Mouse (Mus musculus) MEL (cell line): ENCODE results near the gene Dusp16. TPM values are rescaled to one million over a fixed set of nuclear protein-coding genes. Genes with fewer than 3 reads are reported as not detected.

Experiments
- DNase-seq: peaks from one replicate; pipeline ENCODE4 v3.0.0; 2011; ENCODE audit warnings: low read depth, low spot score
- H3K27ac ChIP-seq: 2 replicates; pipeline ENCODE4 v1.5.1; 2012; ENCODE audit warnings: low read depth, mild to moderate bottlenecking, control low read depth, low read length, moderate library complexity; ENCODE audit not compliant: control insufficient read depth
- H3K27me3 ChIP-seq, 2 experiments: fragments of 150-350 bp in 1 of 2; sonication (generic) in 1 of 2; 2 replicates each; pipeline ENCODE4 v1.6.1; 2012; ENCODE audit warnings: low read length in 2 of 2, mild to moderate bottlenecking in 2 of 2, improper control_type of control experiment in 1 of 2, moderate library complexity in 1 of 2; ENCODE audit not compliant: insufficient read depth in 2 of 2, control insufficient read depth in 1 of 2
- H3K36me3 ChIP-seq, 2 experiments: 2 replicates each; pipeline ENCODE4 v1.6.1; 2012 to 2014; ENCODE audit warnings: low read length in 2 of 2, improper control_type of control experiment in 1 of 2, inconsistent platforms in 1 of 2, mild to moderate bottlenecking in 1 of 2; ENCODE audit not compliant: insufficient read depth in 2 of 2, control insufficient read depth in 1 of 2
- H3K4me1 ChIP-seq, 2 experiments: fragments of 150-350 bp in 1 of 2; sonication (generic) in 1 of 2; 2 replicates each; pipeline ENCODE4 v1.6.1; 2012; ENCODE audit warnings: low read length in 2 of 2, improper control_type of control experiment in 1 of 2, mild to moderate bottlenecking in 1 of 2; ENCODE audit not compliant: insufficient read depth in 2 of 2, control insufficient read depth in 1 of 2
- H3K4me3 ChIP-seq, 2 experiments: fragments of 150-350 bp in 1 of 2; sonication (generic) in 1 of 2; 2 replicates each; pipeline ENCODE4 v1.5.1; 2012; ENCODE audit warnings: low read depth in 2 of 2, low read length in 2 of 2, mild to moderate bottlenecking in 2 of 2, moderate library complexity in 2 of 2, control low read depth in 1 of 2, improper control_type of control experiment in 1 of 2; ENCODE audit not compliant: control insufficient read depth in 1 of 2, insufficient read depth in 1 of 2
- H3K79me2 ChIP-seq: 2 replicates; pipeline ENCODE4 v1.6.1; 2012; ENCODE audit warnings: mild to moderate bottlenecking, low read length, moderate library complexity; ENCODE audit not compliant: control insufficient read depth, poor library complexity, insufficient read depth
- H3K9ac ChIP-seq: 2 replicates; pipeline ENCODE4 v1.6.1; 2012; ENCODE audit warnings: low read depth, mild to moderate bottlenecking, control low read depth, low read length, moderate library complexity; ENCODE audit not compliant: control insufficient read depth, poor library complexity, severe bottlenecking
- H3K9me3 ChIP-seq: fragments of 150-350 bp; sonication (generic); replicated peaks from 2 replicates; pipeline ENCODE4 v1.6.1; 2012; ENCODE audit warnings: mild to moderate bottlenecking, low read length, improper control_type of control experiment, moderate library complexity; ENCODE audit not compliant: insufficient read depth
- BHLHE40 ChIP-seq: IDR thresholded peaks from 2 replicates; pipeline ENCODE4 v1.6.1; 2012; ENCODE audit warnings: low read depth, mild to moderate bottlenecking, inconsistent platforms, low read length, improper control_type of control experiment, borderline replicate concordance
- CHD2 ChIP-seq: IDR thresholded peaks from 2 replicates; pipeline ENCODE4 v1.6.1; 2011; ENCODE audit warnings: low read length, improper control_type of control experiment
- CTCF ChIP-seq, 3 experiments: IDR thresholded peaks in 2 of 3; conservative IDR thresholded peaks in 1 of 3; 2 replicates each; pipeline ENCODE4 v1.5.1; 2011 to 2012; ENCODE audit warnings: low read length in 3 of 3, low read depth in 2 of 3, mild to moderate bottlenecking in 2 of 3, improper control_type of control experiment in 1 of 3, inconsistent platforms in 1 of 3, mixed read lengths in 1 of 3, moderate library complexity in 1 of 3; ENCODE audit not compliant: control insufficient read depth in 1 of 3, insufficient read depth in 1 of 3, poor library complexity in 1 of 3, severe bottlenecking in 1 of 3
- E2F4 ChIP-seq: IDR thresholded peaks from 2 replicates; pipeline ENCODE4 v1.6.1; 2011; ENCODE audit warnings: low read depth, low read length, improper control_type of control experiment, borderline replicate concordance
- ELF1 ChIP-seq: IDR thresholded peaks from 2 replicates; pipeline ENCODE4 v1.6.1; 2014; ENCODE audit warnings: low read depth, mild to moderate bottlenecking, inconsistent platforms, low read length, improper control_type of control experiment, moderate library complexity
- GATA1 ChIP-seq: IDR thresholded peaks from 2 replicates; pipeline ENCODE4 v1.6.1; 2011; ENCODE audit warnings: low read depth, low read length, improper control_type of control experiment
- HCFC1 ChIP-seq: IDR thresholded peaks from 2 replicates; pipeline ENCODE4 v1.6.1; 2012; ENCODE audit warnings: low read depth, mild to moderate bottlenecking, inconsistent platforms, low read length, improper control_type of control experiment, moderate library complexity
- JUND ChIP-seq: IDR thresholded peaks from 2 replicates; pipeline ENCODE4 v1.6.1; 2011; ENCODE audit warnings: low read depth, mild to moderate bottlenecking, improper control_type of control experiment, low read length
- KAT2A ChIP-seq: conservative IDR thresholded peaks from 2 replicates; pipeline ENCODE4 v1.6.1; 2012; ENCODE audit warnings: low read depth, low read length, improper control_type of control experiment, inconsistent platforms
- MAX ChIP-seq: IDR thresholded peaks from 2 replicates; pipeline ENCODE4 v1.6.1; 2011; ENCODE audit warnings: low read length, improper control_type of control experiment
- MAZ ChIP-seq: IDR thresholded peaks from 2 replicates; pipeline ENCODE4 v1.6.1; 2012; ENCODE audit warnings: low read depth, mild to moderate bottlenecking, inconsistent platforms, low read length, improper control_type of control experiment
- MXI1 ChIP-seq: IDR thresholded peaks from 2 replicates; pipeline ENCODE4 v1.6.1; 2011; ENCODE audit warnings: mild to moderate bottlenecking, low read depth, low read length, improper control_type of control experiment
- MYB ChIP-seq: IDR thresholded peaks from 2 replicates; pipeline ENCODE4 v1.6.1; 2011; ENCODE audit warnings: mild to moderate bottlenecking, low read depth, low read length, improper control_type of control experiment
- MYC ChIP-seq: IDR thresholded peaks from 2 replicates; pipeline ENCODE4 v1.6.1; 2011; ENCODE audit warnings: low read depth, mild to moderate bottlenecking, low read length, improper control_type of control experiment, moderate library complexity
- POLR2A ChIP-seq, 2 experiments: IDR thresholded peaks; 2 replicates each; pipeline ENCODE4 v1.6.1; 2011 to 2012; ENCODE audit warnings: low read length in 2 of 2, mild to moderate bottlenecking in 2 of 2, control low read depth in 1 of 2, improper control_type of control experiment in 1 of 2, low read depth in 1 of 2, moderate library complexity in 1 of 2; ENCODE audit not compliant: control insufficient read depth in 1 of 2, insufficient read depth in 1 of 2, poor library complexity in 1 of 2
- POLR2AphosphoS5 ChIP-seq: IDR thresholded peaks from 2 replicates; pipeline ENCODE4 v1.6.1; 2012; ENCODE audit warnings: low read depth, borderline replicate concordance, mild to moderate bottlenecking, inconsistent platforms, low read length, moderate library complexity, mixed read lengths
- RAD21 ChIP-seq: IDR thresholded peaks from 2 replicates; pipeline ENCODE4 v1.6.1; 2011; ENCODE audit warnings: mild to moderate bottlenecking, low read depth, low read length, improper control_type of control experiment
- RCOR1 ChIP-seq: IDR thresholded peaks from 2 replicates; pipeline ENCODE4 v1.6.1; 2012; ENCODE audit warnings: low read depth, mild to moderate bottlenecking, inconsistent platforms, low read length, improper control_type of control experiment
- SIN3A ChIP-seq: IDR thresholded peaks from 2 replicates; pipeline ENCODE4 v1.6.1; 2012; ENCODE audit warnings: low read length, improper control_type of control experiment, inconsistent platforms
- SMC3 ChIP-seq: IDR thresholded peaks from 2 replicates; pipeline ENCODE4 v1.6.1; 2011; ENCODE audit warnings: low read depth, low read length, improper control_type of control experiment
- TAL1 ChIP-seq: IDR thresholded peaks from 2 replicates; pipeline ENCODE4 v1.6.1; 2012; ENCODE audit warnings: mild to moderate bottlenecking, inconsistent platforms, low read length, moderate library complexity, mixed read lengths
- TBP ChIP-seq: IDR thresholded peaks from 2 replicates; pipeline ENCODE4 v1.8.0; 2011; ENCODE audit warnings: low read depth, low read length, improper control_type of control experiment
- TCF12 ChIP-seq: IDR thresholded peaks from 2 replicates; pipeline ENCODE4 v1.6.1; 2014; ENCODE audit warnings: low read depth, mild to moderate bottlenecking, inconsistent platforms, low read length, improper control_type of control experiment, moderate library complexity
- UBTF ChIP-seq: IDR thresholded peaks from 2 replicates; pipeline ENCODE4 v1.6.1; 2012; ENCODE audit warnings: low read depth, mild to moderate bottlenecking, inconsistent platforms, low read length, improper control_type of control experiment, moderate library complexity, borderline replicate concordance; ENCODE audit not compliant: insufficient read depth
- USF2 ChIP-seq, 2 experiments: IDR thresholded peaks; 2 replicates each; pipeline ENCODE4 v1.6.1; 2011 to 2012; ENCODE audit warnings: improper control_type of control experiment in 2 of 2, low read length in 2 of 2, borderline replicate concordance in 1 of 2, inconsistent platforms in 1 of 2, low read depth in 1 of 2, mild to moderate bottlenecking in 1 of 2; ENCODE audit not compliant: insufficient read depth in 1 of 2
- ZMIZ1 ChIP-seq: IDR thresholded peaks from 2 replicates; pipeline ENCODE4 v1.6.1; 2012; ENCODE audit warnings: low read depth, mild to moderate bottlenecking, inconsistent platforms, low read length, improper control_type of control experiment, moderate library complexity
- ZNF384 ChIP-seq: IDR thresholded peaks from 2 replicates; pipeline ENCODE4 v1.6.1; 2012; ENCODE audit warnings: low read depth, mild to moderate bottlenecking, inconsistent platforms, low read length, improper control_type of control experiment
- polyA plus RNA-seq, 2 experiments: library from polyadenylated mRNA; stranded (reverse) in 1 of 2; unstranded in 1 of 2; fragments of >175 nt in 1 of 2; fragments of >200 nt in 1 of 2; gene quantifications; 2 replicates each; pipeline versions ENCODE4 v1.2.1 to v1.2.4; 2012; ENCODE audit warnings: low replicate concordance in 2 of 2, low read depth in 1 of 2; ENCODE audit not compliant: insufficient read length in 2 of 2, insufficient read depth in 1 of 2, missing spikeins in 1 of 2
- total RNA-seq: library from RNA; depleted of rRNA; stranded (reverse); fragments of 300-350 nt; gene quantifications from 2 replicates; pipeline ENCODE4 v1.2.3, GENCODE M21; 2012

The Dusp16 gene
- total and polyA plus RNA-seq, 3 experiments: 1.9 to 6.9 TPM; not detected in 1

GRCm38 (mm10) chr6:134706467-134706866, 86.0 kb downstream of the Dusp16 start:
- H3K4me1 ChIP-seq: peaks cover 0 to 2% of the 10 kb centered on the region in 2 experiments; a peak in 1 of 4 replicates
- TF ChIP-seq TBP (no peak), ELF1 (no peak), TAL1 (no peak), SMC3 (no peak), CHD2 (no peak), KAT2A (no peak)
- DNase-seq: peak; percentile 32
- no peaks in the 10 kb centered on the region for H3K79me2 ChIP-seq
- H3K27me3 ChIP-seq: no peaks in the 10 kb centered on the region
- H3K27ac ChIP-seq: no peak overlapping the region
- no peaks in the 10 kb centered on the region for H3K9me3 ChIP-seq
- H3K36me3 ChIP-seq: no peaks in the 10 kb centered on the region
- H3K9ac ChIP-seq: no peak overlapping the region
- H3K4me3 ChIP-seq: no peak overlapping the region

GRCm38 (mm10) chr6:134703053-134703690, 89.3 kb downstream of the Dusp16 start:
- Histone ChIP-seq H3K9ac (no peak overlapping the region), H3K79me2 (no peaks in the 10 kb centered on the region), H3K4me3 (no peak overlapping the region), H3K36me3 (peaks cover 0 to 4% of the 10 kb centered on the region in 2 experiments; a peak in 2 of 4 replicates), H3K27me3 (no peaks in the 10 kb centered on the region), H3K27ac (no peak overlapping the region), H3K9me3 (no peaks in the 10 kb centered on the region), H3K4me1 (peaks cover 2 to 13% of the 10 kb centered on the region in 2 experiments; a peak in 3 of 4 replicates)
- no peak for DNase-seq
- no peak for TF ChIP-seq SIN3A
- TF ChIP-seq CTCF (IDR thresholded peaks at IDR 0.05 in 2 of 3, conservative IDR thresholded peaks at IDR 0.05 in 1 of 3; ENCODE audit: control insufficient read depth in 1 of 3, insufficient read depth in 1 of 3, low read depth in 2 of 3, low read length in 3 of 3, poor library complexity in 1 of 3, severe bottlenecking in 1 of 3): no peak
- TF ChIP-seq HCFC1: no peak
- TF ChIP-seq RCOR1: no peak
- no peak for TF ChIP-seq POLR2A (IDR thresholded peaks at IDR 0.05; ENCODE audit: control insufficient read depth in 1 of 2, insufficient read depth in 1 of 2, low read depth in 1 of 2, low read length in 2 of 2, poor library complexity in 1 of 2)
- no peak for TF ChIP-seq POLR2AphosphoS5
- no peak for TF ChIP-seq E2F4
- no peak for TF ChIP-seq MAX

GRCm38 (mm10) chr6:134702184-134702583, 90.2 kb downstream of the Dusp16 start:
- Histone ChIP-seq H3K4me3 (no peak overlapping the region), H3K27ac (no peak overlapping the region), H3K79me2 (no peaks in the 10 kb centered on the region), H3K36me3 (peaks cover 0 to 4% of the 10 kb centered on the region in 2 experiments; a peak in 2 of 4 replicates), H3K4me1 (peaks cover 2 to 13% of the 10 kb centered on the region in 2 experiments; a peak in 3 of 4 replicates), H3K9ac (no peak overlapping the region), H3K9me3 (no peaks in the 10 kb centered on the region), H3K27me3 (no peaks in the 10 kb centered on the region)
- DNase-seq: no peak
- TF ChIP-seq GATA1 (no peak), MXI1 (no peak), BHLHE40 (no peak), CHD2 (no peak), MYC (no peak), ZNF384 (no peak), POLR2A (IDR thresholded peaks at IDR 0.05; ENCODE audit: control insufficient read depth in 1 of 2, insufficient read depth in 1 of 2, low read depth in 1 of 2, low read length in 2 of 2, poor library complexity in 1 of 2) (no peak), MYB (no peak), JUND (no peak), TCF12 (no peak), UBTF (no peak), RAD21 (no peak), MAZ (no peak), ELF1 (no peak), ZMIZ1 (no peak), USF2 (IDR thresholded peaks at IDR 0.05; ENCODE audit: borderline replicate concordance in 1 of 2, insufficient read depth in 1 of 2, low read depth in 1 of 2, low read length in 2 of 2) (no peak)
